Mouse (Mus musculus) hindbrain, embryonic 15.5 days (tissue): ENCODE results near the gene Gmppb. TPM values are rescaled to one million over a fixed set of nuclear protein-coding genes. Genes with fewer than 3 reads are reported as not detected.
A peak's percentile ranks its signal among the peaks of the same experiment; 100 is the strongest.
"Not testable (repeated sequence)": the region's sequence is repeated elsewhere in the genome, so short reads cannot be mapped to it uniquely, and the experiment has no call there.

Experiments
- ATAC-seq: fragments of 200-750 bp; cut with Nextera tagmentation; 2 replicates; pipeline ENCODE4 v1.8.0; 2017; ENCODE audit warnings: low read depth, moderate number of reproducible peaks, moderate TSS enrichment; ENCODE audit not compliant: low FRiP score
- H3K27ac ChIP-seq: fragments of 300-500 bp; sonication (generic); replicated peaks from 2 replicates; pipeline ENCODE4 v1.5.1; 2015; ENCODE audit warnings: mild to moderate bottlenecking, inconsistent platforms
- H3K27me3 ChIP-seq: fragments of 300-500 bp; sonication (generic); 2 replicates; pipeline ENCODE4 v1.6.1; 2015; ENCODE audit warnings: control low read depth, inconsistent platforms
- H3K36me3 ChIP-seq: fragments of 300-500 bp; sonication (generic); 2 replicates; pipeline ENCODE4 v1.6.1; 2015; ENCODE audit warnings: control low read depth, inconsistent platforms
- H3K4me1 ChIP-seq: fragments of 300-500 bp; sonication (generic); replicated peaks from 2 replicates; pipeline ENCODE4 v1.6.1; 2015; ENCODE audit warnings: control low read depth, inconsistent platforms
- H3K4me2 ChIP-seq: fragments of 300-500 bp; sonication (generic); 2 replicates; pipeline ENCODE4 v1.6.1; 2015; ENCODE audit warnings: moderate library complexity, mild to moderate bottlenecking, inconsistent platforms
- H3K4me3 ChIP-seq: fragments of 300-500 bp; sonication (generic); 2 replicates; pipeline ENCODE4 v1.5.1; 2015; ENCODE audit warnings: mild to moderate bottlenecking, inconsistent platforms
- H3K9ac ChIP-seq: fragments of 300-500 bp; sonication (generic); 2 replicates; pipeline ENCODE4 v1.6.1; 2015; ENCODE audit warnings: inconsistent platforms
- H3K9me3 ChIP-seq: fragments of 300-500 bp; sonication (generic); 2 replicates; pipeline ENCODE4 v1.6.1; 2016; ENCODE audit warnings: control low read depth, inconsistent platforms
- WGBS: fragments of 180-500 bp; shearing (Covaris S2); methylation state at CpG from one replicate; pipeline ENCODE4 v1.1.7; 2015; 5-methylcytosine and 5-hydroxymethylcytosine counted together
- polyA plus RNA-seq: library from polyadenylated mRNA; unstranded; fragments of >200 nt; fragmentation: Nextera tagmentation; extraction: Ambion mirVana; gene quantifications from 2 replicates; pipeline ENCODE4 v1.2.1, GENCODE M21; 2015

Gene Gmppb
- 21.2 and 23.9 TPM in 2 replicates for polyA plus RNA-seq

DNA sequence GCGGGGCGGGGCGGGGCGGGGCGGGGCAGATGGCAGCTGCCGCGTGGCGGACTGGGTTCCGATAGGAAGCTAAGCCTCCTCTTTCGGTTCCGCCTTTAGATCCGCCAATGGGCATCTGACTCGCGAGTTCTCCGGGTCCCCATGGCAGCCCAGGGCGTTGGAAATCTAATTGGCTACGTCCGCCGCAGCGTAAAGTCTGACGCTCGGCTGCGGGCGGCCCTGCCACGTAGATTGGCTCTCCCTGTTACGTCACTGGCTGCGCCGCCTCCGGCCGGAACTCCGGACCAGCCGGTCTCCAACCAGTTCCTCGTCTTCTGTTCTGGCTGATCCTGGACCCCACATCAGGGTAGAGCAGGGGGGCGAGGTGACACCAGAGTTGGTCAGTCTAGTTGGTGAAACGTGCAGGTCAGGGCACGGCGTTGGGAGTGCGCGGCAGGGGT lies at the start of gene Gmppb:
TSS of gene Gmppb (plus strand) at position 227 of the 440 bp plus-strand sequence.
- peaks cover 34% of the 10 kb centered on the region for H3K36me3 ChIP-seq
- peak within 1 kb of the TSS; percentile 64 for H3K9ac ChIP-seq
- under 1% methylated on average over 37 of the region's 39 CpGs for WGBS
- H3K4me1 ChIP-seq: peaks cover 38% of the 10 kb centered on the region
- H3K27ac ChIP-seq: peak within 1 kb of the TSS; percentile 81
- H3K4me3 ChIP-seq: peak within 1 kb of the TSS; percentile 54
- no peaks in the 10 kb centered on the region for H3K27me3 ChIP-seq
- H3K9me3 ChIP-seq: no peaks in the 10 kb centered on the region
- H3K4me2 ChIP-seq: peak within 1 kb of the TSS; percentile 89
- peak; percentile 95 for ATAC-seq

DNA sequence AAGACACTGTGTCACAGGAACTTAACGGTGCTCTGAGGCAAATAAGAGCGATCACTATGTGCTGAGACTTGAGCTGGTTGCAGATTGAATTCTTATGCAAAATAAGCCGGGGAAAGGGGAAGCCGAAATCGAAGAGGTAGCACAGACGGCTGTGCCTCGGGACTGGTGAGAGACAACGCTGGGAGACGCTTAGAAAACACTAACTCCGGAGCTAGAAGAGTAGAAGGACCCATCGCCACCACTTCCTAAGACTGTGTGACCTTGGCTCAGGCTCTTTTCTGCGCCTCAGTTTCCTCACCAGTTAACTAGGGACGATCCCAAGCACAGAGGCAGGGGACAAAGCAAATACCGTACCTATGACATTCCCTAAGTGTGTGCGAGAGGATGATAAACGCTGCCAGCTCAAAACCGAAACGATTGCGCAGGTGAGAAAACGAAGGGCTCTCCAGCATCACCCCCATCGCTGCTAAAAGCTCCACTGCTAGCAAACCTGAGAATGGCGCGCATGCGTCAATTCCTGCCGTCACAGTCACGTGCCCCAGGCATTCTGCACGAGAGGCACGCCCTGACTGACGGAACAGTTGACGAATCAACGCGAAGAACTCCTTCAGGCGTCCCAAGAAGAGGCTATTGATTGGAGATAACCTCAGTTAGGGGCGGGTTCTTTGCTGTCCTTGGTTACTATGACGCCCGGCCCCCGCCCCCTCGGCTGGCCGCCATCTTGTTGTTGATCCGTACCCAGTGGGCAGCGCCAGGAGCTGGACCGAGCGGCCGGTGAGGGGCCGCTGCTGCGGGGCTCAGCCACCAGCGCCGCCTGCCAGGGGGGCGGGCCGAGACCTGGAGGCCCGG lies 46.9 kb upstream of the Gmppb start, which contains the start of gene Ip6k1:
TSS of gene Ip6k1 (plus strand) at position 580 of the 849 bp plus-strand sequence.
- peaks cover 34% of the 10 kb centered on the region for H3K4me1 ChIP-seq
- H3K4me3 ChIP-seq: peak within 1 kb of the TSS; percentile 86
- peak; percentile 99 for ATAC-seq
- H3K27me3 ChIP-seq: no peaks in the 10 kb centered on the region
- H3K9ac ChIP-seq: peak within 1 kb of the TSS; percentile 95
- peak within 1 kb of the TSS; percentile 97 for H3K27ac ChIP-seq
- no peaks in the 10 kb centered on the region for H3K9me3 ChIP-seq
- H3K36me3 ChIP-seq: no peaks in the 10 kb centered on the region
- peak within 1 kb of the TSS; percentile 76 for H3K4me2 ChIP-seq
- under 1% methylated on average over 51 of the region's 51 CpGs for WGBS

DNA sequence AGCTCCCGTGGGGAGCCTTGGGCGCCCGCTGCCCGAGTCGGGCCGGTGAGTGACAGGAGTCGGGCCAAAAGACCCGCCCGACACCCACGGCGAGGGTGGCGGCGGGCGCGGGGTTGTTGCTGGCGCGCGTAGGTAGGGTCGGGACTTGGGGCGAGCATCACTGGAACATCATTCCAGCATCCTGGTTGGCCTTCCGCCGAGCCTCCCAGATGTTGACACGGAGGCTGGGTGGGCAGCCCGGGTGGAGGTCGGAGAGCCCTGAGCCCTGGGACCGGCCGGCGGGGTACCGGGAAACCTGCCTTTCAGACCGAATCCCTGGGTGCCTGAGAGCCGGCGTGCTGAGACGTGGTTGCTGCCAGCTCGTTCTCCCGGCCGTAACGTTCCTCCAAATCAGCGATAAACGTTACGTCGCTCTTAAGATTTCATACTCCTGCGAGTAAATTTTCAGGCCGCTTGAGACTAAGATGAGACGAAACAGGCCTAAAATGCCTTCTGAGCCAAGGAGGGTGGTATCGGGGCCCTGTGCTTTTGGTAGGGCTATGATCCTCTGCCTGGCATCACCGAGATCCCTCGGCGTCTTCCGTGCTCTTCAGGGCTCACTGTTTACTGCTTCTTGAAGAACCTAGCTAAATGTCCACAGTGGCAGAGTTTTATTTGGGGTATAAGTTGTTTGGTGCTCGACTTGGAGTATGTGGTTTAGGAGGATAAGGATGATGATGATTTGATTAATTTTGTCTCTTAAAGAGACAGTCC lies 46.1 kb upstream of the Gmppb start:
- under 1% methylated on average over 43 of the region's 50 CpGs for WGBS
- no peaks in the 10 kb centered on the region for H3K27me3 ChIP-seq
- H3K9ac ChIP-seq: peak overlapping the region; percentile 95
- peak overlapping the region; percentile 86 for H3K4me3 ChIP-seq
- H3K4me2 ChIP-seq: peak overlapping the region; percentile 76
- H3K4me1 ChIP-seq: peaks cover 34% of the 10 kb centered on the region
- H3K9me3 ChIP-seq: no peaks in the 10 kb centered on the region
- H3K36me3 ChIP-seq: no peaks in the 10 kb centered on the region
- H3K27ac ChIP-seq: peak overlapping the region; percentile 97
- ATAC-seq: peak; percentile 60; the same call in 1 of the 2 replicates

DNA sequence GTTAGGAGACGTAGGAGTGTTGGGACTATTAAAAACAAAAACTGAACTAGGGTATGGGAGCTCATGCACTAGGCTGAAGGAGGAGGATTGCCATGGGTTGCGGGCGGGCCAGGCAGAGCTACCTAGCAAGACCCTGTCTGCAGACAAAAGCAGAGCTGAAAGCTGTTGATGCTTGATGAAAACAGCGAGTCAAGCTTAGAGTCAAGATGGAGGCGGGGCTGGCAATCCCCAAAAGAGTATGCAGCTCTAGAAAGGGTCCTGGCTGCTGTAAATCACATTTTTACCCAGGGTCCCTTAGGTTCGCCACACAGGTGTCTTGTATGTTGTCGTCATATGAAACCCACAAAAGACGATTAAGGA lies 45.5 kb upstream of the Gmppb start:
- peak overlapping the region; percentile 86 for H3K4me3 ChIP-seq
- H3K27me3 ChIP-seq: no peaks in the 10 kb centered on the region
- H3K4me2 ChIP-seq: peak overlapping the region; percentile 76
- H3K9ac ChIP-seq: peak overlapping the region; percentile 95
- peaks cover 34% of the 10 kb centered on the region for H3K4me1 ChIP-seq
- H3K9me3 ChIP-seq: no peaks in the 10 kb centered on the region
- H3K27ac ChIP-seq: peak overlapping the region; percentile 97
- no peaks in the 10 kb centered on the region for H3K36me3 ChIP-seq
- WGBS: 10% methylated on average over 8 of the region's 8 CpGs
- ATAC-seq: no peak

DNA sequence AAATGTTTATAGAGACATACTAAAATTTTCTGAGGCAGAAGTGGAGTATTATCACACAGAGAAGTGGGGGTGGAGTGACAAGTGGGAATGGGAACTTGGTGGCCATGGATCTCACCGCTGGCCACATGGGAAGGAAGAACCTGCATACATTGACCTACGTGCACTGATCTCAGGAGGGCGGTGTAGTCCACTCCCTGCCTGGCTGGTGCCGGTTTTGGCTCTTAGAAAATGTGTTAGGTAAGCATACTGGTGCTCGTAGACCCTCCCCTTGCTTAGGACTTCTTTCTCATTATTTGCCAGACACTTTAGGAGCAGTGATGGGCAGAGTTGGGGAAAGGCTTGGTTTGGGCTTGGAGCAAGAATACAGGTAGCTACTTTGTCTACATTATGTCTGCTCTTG lies 41.0 kb upstream of the Gmppb start:
- H3K27ac ChIP-seq: no peak overlapping the region
- H3K4me2 ChIP-seq: no peak overlapping the region
- H3K4me1 ChIP-seq: peaks cover 27% of the 10 kb centered on the region
- 0 out of 2 replicates have a peak, but pooled peaks cover 3% of the 10 kb centered on the region for H3K36me3 ChIP-seq
- H3K27me3 ChIP-seq: no peaks in the 10 kb centered on the region
- no peak overlapping the region for H3K9ac ChIP-seq
- H3K9me3 ChIP-seq: no peaks in the 10 kb centered on the region
- 94% methylated on average over 5 of the region's 5 CpGs for WGBS
- no peak for ATAC-seq
- no peak overlapping the region for H3K4me3 ChIP-seq

DNA sequence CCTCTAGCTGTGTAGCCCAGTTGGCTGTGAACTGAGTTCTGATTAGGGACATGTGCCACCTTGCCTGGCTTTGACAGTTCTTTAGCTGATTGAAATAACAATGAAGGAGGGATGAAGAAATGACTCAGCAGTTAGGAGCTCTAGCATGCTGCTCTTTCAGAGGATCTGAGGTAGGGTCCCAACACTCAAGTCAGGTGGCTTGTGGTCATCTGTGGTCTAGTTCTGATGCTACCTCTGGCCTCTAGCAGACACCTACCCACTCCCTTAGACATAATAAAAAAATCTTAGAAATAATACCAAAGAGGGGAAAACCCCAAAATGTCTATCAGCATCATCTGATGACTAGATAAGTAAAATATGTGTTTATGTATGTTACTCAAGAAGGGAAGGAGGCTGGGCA lies 38.7 kb upstream of the Gmppb start:
- H3K4me3 ChIP-seq: no peak overlapping the region
- no peak overlapping the region for H3K4me2 ChIP-seq
- H3K27me3 ChIP-seq: no peaks in the 10 kb centered on the region
- no peak overlapping the region for H3K27ac ChIP-seq
- H3K9ac ChIP-seq: no peak overlapping the region
- H3K4me1 ChIP-seq: peaks cover 8% of the 10 kb centered on the region; the same call in 1 of the 2 replicates
- H3K36me3 ChIP-seq: peaks cover 4% of the 10 kb centered on the region; the same call in 1 of the 2 replicates
- ATAC-seq: no peak
- H3K9me3 ChIP-seq: no peaks in the 10 kb centered on the region

DNA sequence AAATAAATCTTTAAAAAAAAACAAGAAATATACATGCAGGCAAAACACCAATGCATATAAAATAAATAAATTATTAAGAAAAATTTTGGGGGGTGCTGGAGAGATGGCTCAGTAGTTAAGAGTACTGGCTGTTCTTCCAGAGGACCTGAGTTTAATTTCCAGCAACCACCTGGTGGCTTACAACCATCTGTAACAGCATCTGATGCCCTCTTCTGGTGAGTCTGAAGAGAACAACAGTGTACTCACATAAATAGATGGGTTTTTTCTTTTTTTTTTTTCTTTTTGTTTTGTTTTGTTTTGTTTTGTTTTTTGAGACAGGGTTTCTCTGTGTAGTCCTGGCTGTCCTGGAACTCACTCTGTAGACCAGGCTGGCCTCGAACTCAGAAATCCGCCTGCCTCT lies 35.5 kb upstream of the Gmppb start:
- 98% methylated on average over 2 of the region's 2 CpGs for WGBS
- H3K27ac ChIP-seq, ATAC-seq, H3K9ac ChIP-seq, H3K9me3 ChIP-seq, H3K4me3 ChIP-seq, H3K4me2 ChIP-seq, H3K27me3 ChIP-seq, H3K4me1 ChIP-seq: not testable (repeated sequence)
- peaks cover 12% of the 10 kb centered on the region; the same call in 1 of the 2 replicates for H3K36me3 ChIP-seq

DNA sequence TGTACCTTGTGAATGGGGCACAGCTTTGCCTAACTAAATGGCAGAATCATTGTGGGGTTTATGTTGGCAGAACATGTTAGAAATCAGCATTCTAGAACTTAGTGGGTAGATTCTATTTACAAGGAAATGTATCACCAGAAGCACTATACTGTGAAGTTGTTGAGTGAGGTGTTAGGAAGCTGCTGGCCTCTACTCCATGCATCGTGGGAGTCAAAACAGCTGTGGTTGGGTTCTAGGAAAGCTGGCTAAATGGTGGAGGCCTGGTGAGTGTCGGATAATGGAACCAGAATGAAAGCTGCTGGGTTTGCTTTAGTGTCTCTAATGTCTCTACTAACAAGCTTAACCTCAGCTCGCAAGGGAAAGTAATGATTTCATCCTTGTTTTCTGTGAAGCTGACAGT lies 31.9 kb upstream of the Gmppb start:
- Histone ChIP-seq H3K27ac (no peak overlapping the region), H3K27me3 (no peaks in the 10 kb centered on the region), H3K4me3 (no peak overlapping the region), H3K4me2 (no peak overlapping the region), H3K4me1 (0 out of 2 replicates have a peak, but pooled peaks cover 2% of the 10 kb centered on the region), H3K36me3 (peaks cover 12% of the 10 kb centered on the region; the same call in 1 of the 2 replicates), H3K9me3 (no peaks in the 10 kb centered on the region), H3K9ac (no peak overlapping the region)
- WGBS: 89% methylated on average over 3 of the region's 3 CpGs
- ATAC-seq: no peak

DNA sequence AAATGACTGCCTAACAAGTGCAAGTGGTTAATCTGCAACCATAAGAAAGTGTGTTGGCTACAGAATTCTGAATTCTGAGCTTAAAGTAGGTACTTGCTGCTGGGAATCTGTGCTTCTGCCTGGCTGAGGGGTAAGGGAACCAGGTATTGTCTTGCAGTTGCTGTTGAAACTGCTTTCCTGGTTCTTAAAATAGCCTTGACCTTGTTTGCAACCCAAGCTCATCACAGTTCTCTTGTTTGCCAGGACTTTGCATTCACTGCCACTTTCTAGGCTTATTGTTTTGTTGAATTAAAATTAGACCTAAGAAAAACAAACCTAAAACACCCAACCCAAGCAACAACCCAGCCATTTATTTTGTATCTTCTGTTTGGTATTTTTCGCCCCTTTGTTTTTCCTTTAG lies 28.3 kb upstream of the Gmppb start:
- no peak overlapping the region for H3K4me2 ChIP-seq
- H3K27ac ChIP-seq: no peak overlapping the region
- H3K9ac ChIP-seq: no peak overlapping the region
- H3K4me1 ChIP-seq: 0 out of 2 replicates have a peak, but pooled peaks cover 2% of the 10 kb centered on the region
- no peak overlapping the region for H3K4me3 ChIP-seq
- H3K9me3 ChIP-seq: no peaks in the 10 kb centered on the region
- no peak for ATAC-seq
- H3K36me3 ChIP-seq: peaks cover 22% of the 10 kb centered on the region
- 94% methylated on average over 1 of the region's 1 CpGs for WGBS
- no peaks in the 10 kb centered on the region for H3K27me3 ChIP-seq

DNA sequence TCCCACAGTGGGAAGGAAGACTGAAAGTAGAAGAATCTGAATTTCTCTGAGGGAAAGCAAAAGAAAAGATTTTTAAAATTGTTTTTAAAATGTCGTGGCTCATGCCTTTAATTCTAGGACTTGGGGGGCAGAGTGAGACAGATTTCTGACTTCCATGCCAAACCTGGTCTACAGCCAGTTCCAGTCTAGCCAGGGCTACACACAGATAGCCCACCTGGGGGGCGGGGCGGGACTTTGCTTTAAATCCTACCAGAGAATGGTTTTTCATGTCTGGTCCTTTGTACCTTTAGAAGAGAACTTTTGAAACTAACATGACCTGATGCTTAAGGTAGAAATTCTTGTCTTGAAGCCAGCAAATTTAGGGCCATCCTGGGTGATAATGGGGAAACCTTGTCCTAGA lies 25.8 kb upstream of the Gmppb start:
- Histone ChIP-seq H3K4me2 (no peak overlapping the region), H3K9ac (no peak overlapping the region), H3K9me3 (no peaks in the 10 kb centered on the region), H3K36me3 (peaks cover 37% of the 10 kb centered on the region), H3K4me3 (no peak overlapping the region), H3K4me1 (0 out of 2 replicates have a peak, but pooled peaks cover 2% of the 10 kb centered on the region), H3K27ac (no peak overlapping the region), H3K27me3 (no peaks in the 10 kb centered on the region)
- WGBS: 87% methylated on average over 3 of the region's 3 CpGs
- ATAC-seq: no peak

DNA sequence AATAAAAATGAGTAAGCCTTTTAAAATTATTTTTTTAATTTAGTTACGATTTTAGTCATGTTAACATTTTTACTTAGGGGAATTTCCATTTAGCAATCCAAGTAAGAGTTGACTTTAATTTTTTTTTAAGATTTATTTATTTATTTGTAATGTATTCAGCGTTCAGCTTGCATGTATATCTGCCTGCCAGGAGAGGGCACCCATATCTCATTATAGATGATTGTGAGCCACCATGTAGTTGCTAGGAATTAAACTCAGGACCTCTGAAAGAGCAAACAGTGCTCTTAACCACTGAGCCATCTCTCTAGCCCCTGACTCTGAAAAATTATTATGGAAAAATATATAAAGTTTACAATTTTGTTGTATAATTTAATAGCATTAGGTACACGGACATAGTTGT lies 22.5 kb upstream of the Gmppb start:
- H3K27me3 ChIP-seq: no peaks in the 10 kb centered on the region
- H3K9me3 ChIP-seq: no peaks in the 10 kb centered on the region
- peaks cover 42% of the 10 kb centered on the region for H3K36me3 ChIP-seq
- no peaks in the 10 kb centered on the region for H3K4me1 ChIP-seq
- no peak overlapping the region for H3K9ac ChIP-seq
- no peak overlapping the region for H3K27ac ChIP-seq
- H3K4me3 ChIP-seq: no peak overlapping the region
- no peak overlapping the region for H3K4me2 ChIP-seq
- WGBS: 91% methylated on average over 3 of the region's 3 CpGs
- no peak for ATAC-seq

DNA sequence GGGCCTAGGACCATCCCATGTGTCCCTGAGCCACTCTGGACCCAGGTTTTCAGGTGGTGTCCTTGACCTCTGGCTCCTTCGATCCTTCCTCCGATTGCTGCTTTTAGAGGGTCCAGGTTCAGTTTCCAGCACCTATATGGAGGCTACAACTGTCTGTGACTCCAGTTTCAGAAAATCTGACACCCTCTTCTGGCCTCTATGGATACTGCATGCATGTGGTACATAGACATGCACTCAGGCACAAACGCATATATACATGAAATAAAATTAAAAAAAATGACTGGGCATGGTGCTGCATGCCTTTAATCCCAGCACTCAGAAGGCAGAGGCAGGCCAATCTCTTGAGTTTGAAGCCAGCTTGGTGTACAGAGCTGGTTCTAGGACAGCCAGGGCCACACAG lies 21.2 kb upstream of the Gmppb start:
- H3K27me3 ChIP-seq: no peaks in the 10 kb centered on the region
- no peak overlapping the region for H3K4me2 ChIP-seq
- no peaks in the 10 kb centered on the region for H3K9me3 ChIP-seq
- no peak for ATAC-seq
- no peak overlapping the region for H3K27ac ChIP-seq
- H3K4me1 ChIP-seq: no peaks in the 10 kb centered on the region
- no peak overlapping the region for H3K4me3 ChIP-seq
- H3K9ac ChIP-seq: no peak overlapping the region
- 94% methylated on average over 3 of the region's 3 CpGs for WGBS
- peaks cover 52% of the 10 kb centered on the region for H3K36me3 ChIP-seq
